Comparison of ENCODE assay signal across 8 mouse cellular contexts in the genomic region with DNA sequence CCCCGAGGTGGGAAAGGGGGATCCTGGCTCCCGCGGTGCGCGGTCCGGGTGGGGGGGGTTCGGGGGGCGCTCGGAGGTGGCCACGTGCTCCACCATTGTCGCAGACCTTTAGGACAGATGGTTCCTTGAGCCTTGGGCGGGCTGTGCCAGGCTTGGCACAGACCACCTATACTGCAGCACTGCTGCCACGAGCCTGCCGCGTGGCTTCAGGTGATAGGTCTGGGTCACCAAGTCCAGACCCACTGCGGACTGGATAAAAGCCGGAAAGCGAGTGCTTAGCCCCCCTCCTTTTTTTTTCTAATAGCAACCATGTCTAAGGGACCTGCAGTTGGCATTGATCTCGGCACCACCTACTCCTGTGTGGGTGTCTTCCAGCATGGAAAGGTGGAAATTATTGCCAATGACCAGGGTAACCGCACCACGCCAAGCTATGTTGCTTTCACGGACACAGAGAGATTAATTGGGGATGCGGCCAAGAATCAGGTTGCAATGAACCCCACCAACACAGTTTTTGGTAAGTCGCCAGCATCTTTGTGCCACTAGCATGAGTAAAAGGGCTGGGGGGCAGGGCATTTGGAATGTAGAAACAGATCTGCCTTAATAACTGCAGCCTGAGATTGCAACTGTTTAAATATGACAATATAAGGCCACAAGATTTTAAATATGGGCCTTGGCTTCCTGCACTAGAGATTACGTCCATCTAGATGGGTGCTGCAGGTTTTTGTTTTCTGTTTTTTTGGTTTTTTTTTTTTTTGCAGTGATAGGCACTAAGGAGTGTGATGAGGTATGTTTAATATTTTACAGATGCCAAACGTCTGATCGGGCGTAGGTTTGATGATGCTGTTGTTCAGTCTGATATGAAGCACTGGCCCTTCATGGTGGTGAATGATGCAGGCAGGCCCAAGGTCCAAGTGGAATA. TPM values are rescaled to one million over a fixed set of nuclear protein-coding genes. Genes with fewer than 3 reads are reported as not detected.
A peak's percentile ranks its signal among the peaks of the same experiment; 100 is the strongest.
DNase-seq lines count a peak whose midpoint lies in the region; ATAC-seq lines count a peak whose summit lies in the region.
"Not testable (repeated sequence)": the region's sequence is repeated elsewhere in the genome, so short reads cannot be mapped to it uniquely, and the experiment has no call there.

No protein-coding gene starts in this region.

- H3K9ac ChIP-seq in heart, embryonic 14.5 days (ENCODE audit: low read length): peak overlapping the region; percentile 99
- H3K9ac ChIP-seq in limb, embryonic 15.5 days: peak overlapping the region; percentile 86
- H3K9ac ChIP-seq in stomach, embryonic 14.5 days (replicated peaks; ENCODE audit: low read depth, low read length): peak overlapping the region; percentile 99

- under 1% methylated on average over 28 of the region's 28 CpGs for WGBS in heart, embryonic 14.5 days
- under 1% methylated on average over 28 of the region's 28 CpGs for WGBS in limb, embryonic 15.5 days
- 1% methylated on average over 28 of the region's 28 CpGs for WGBS in midbrain, embryonic 10.5 days
- under 1% methylated on average over 28 of the region's 28 CpGs for WGBS in stomach, embryonic 14.5 days

- H3K27me3 ChIP-seq in erythroblast, embryonic 14.5 days (ENCODE audit: control insufficient read depth); heart, embryonic 14.5 days (ENCODE audit: control insufficient read depth, insufficient read depth, low read length); limb, embryonic 15.5 days; midbrain, embryonic 10.5 days (ENCODE audit: low read depth, poor library complexity, severe bottlenecking); stomach, embryonic 14.5 days (ENCODE audit: control insufficient read depth, insufficient read depth, low read length): not testable (repeated sequence)

- H3K27ac ChIP-seq in heart, embryonic 14.5 days (replicated peaks in 1 of 2; ENCODE audit: control insufficient read depth in 1 of 2, insufficient read depth in 1 of 2, low read depth in 2 of 2, low read length in 2 of 2): peak overlapping the region; percentile 83 to 91
- peak overlapping the region; percentile 91 for H3K27ac ChIP-seq in limb, embryonic 15.5 days
- H3K27ac ChIP-seq in midbrain, embryonic 10.5 days (replicated peaks): peak overlapping the region; percentile 100
- H3K27ac ChIP-seq in stomach, embryonic 14.5 days (ENCODE audit: low read length): peak overlapping the region; percentile 92

- peak; percentile 61 for DNase-seq in MN1 (ENCODE audit: low spot score)
- DNase-seq in cerebellum, adult 18-20 months: peak; percentile 67 to 73
- peak; percentile 65 for DNase-seq in kidney, adult 9 months
- DNase-seq in midbrain, embryonic 10.5 days (ENCODE audit: low spot score): not testable (repeated sequence)

- peaks cover 29% of the 10 kb centered on the region for H3K4me1 ChIP-seq in erythroblast, embryonic 14.5 days (ENCODE audit: control insufficient read depth)
- peaks cover 12 to 33% of the 10 kb centered on the region in 2 experiments for H3K4me1 ChIP-seq in heart, embryonic 14.5 days (ENCODE audit: control insufficient read depth in 2 of 2, insufficient read depth in 2 of 2, low read length in 2 of 2)
- H3K4me1 ChIP-seq in limb, embryonic 15.5 days: peaks cover 44% of the 10 kb centered on the region
- H3K4me1 ChIP-seq in midbrain, embryonic 10.5 days: peaks cover 61% of the 10 kb centered on the region
- H3K4me1 ChIP-seq in stomach, embryonic 14.5 days (ENCODE audit: control insufficient read depth, insufficient read depth, low read length): peaks cover 18% of the 10 kb centered on the region; the same call in 1 of the 2 replicates

- peaks cover 46% of the 10 kb centered on the region for H3K36me3 ChIP-seq in erythroblast, embryonic 14.5 days (ENCODE audit: control insufficient read depth)
- H3K36me3 ChIP-seq in heart, embryonic 14.5 days (ENCODE audit: control insufficient read depth, insufficient read depth, low read length): peaks cover 48% of the 10 kb centered on the region
- peaks cover 34% of the 10 kb centered on the region for H3K36me3 ChIP-seq in limb, embryonic 15.5 days
- peaks cover 51% of the 10 kb centered on the region for H3K36me3 ChIP-seq in midbrain, embryonic 10.5 days
- H3K36me3 ChIP-seq in stomach, embryonic 14.5 days (ENCODE audit: control insufficient read depth, insufficient read depth, low read length): peaks cover 36% of the 10 kb centered on the region

- peak overlapping the region; percentile 79 for H3K4me2 ChIP-seq in heart, embryonic 14.5 days (ENCODE audit: low read length)
- peak overlapping the region; percentile 55 for H3K4me2 ChIP-seq in limb, embryonic 15.5 days
- peak overlapping the region; percentile 60 for H3K4me2 ChIP-seq in stomach, embryonic 14.5 days (replicated peaks; ENCODE audit: low read depth, low read length)

- ATAC-seq in heart, embryonic 14.5 days (ENCODE audit: insufficient number of reproducible peaks, insufficient read depth, low FRiP score, low read depth); limb, embryonic 15.5 days (ENCODE audit: insufficient number of reproducible peaks, low FRiP score, low TSS enrichment, low read depth); stomach, embryonic 14.5 days (ENCODE audit: insufficient number of reproducible peaks, insufficient read depth, low FRiP score, low read depth): not testable (repeated sequence)

- H3K9me3 ChIP-seq in erythroblast, embryonic 14.5 days (ENCODE audit: control insufficient read depth, low read length); heart, embryonic 14.5 days (ENCODE audit: control insufficient read depth, low read length); limb, embryonic 15.5 days; midbrain, embryonic 10.5 days (replicated peaks); stomach, embryonic 14.5 days (ENCODE audit: control insufficient read depth, low read depth, low read length): not testable (repeated sequence)

- peak overlapping the region; percentile 90 for H3K4me3 ChIP-seq in erythroblast, embryonic 14.5 days (replicated peaks)
- peak overlapping the region; percentile 88 to 97 for H3K4me3 ChIP-seq in heart, embryonic 14.5 days (ENCODE audit: control insufficient read depth in 1 of 2, insufficient read depth in 1 of 2, low read depth in 1 of 2, low read length in 2 of 2)
- peak overlapping the region; percentile 87 for H3K4me3 ChIP-seq in limb, embryonic 15.5 days
- peak overlapping the region; percentile 94 for H3K4me3 ChIP-seq in midbrain, embryonic 10.5 days
- peak overlapping the region; percentile 95 for H3K4me3 ChIP-seq in stomach, embryonic 14.5 days (ENCODE audit: low read depth, low read length)

RNA-seq across cellular contexts. Expression of a gene that starts 1.1 kb away (rescaled TPM):
- 64.3 and 66.6 TPM in 2 replicates for polyA plus RNA-seq in erythroblast, embryonic 14.5 days (2012)
- 1,682 and 1,761 TPM in 2 replicates for polyA plus RNA-seq in heart, embryonic 14.5 days (2014; fragmentation: Nextera tagmentation; extraction: Ambion mirVana)
- polyA plus RNA-seq in limb, embryonic 15.5 days (2015; fragmentation: Nextera tagmentation; extraction: Ambion mirVana): 2,195 and 2,248 TPM in 2 replicates
- 3,165 and 3,904 TPM in 2 replicates for polyA plus RNA-seq in midbrain, embryonic 10.5 days (2016; fragmentation: Nextera tagmentation; extraction: Ambion mirVana)
- 2,119 and 2,394 TPM in 2 replicates for polyA plus RNA-seq in stomach, embryonic 14.5 days (2014; fragmentation: Nextera tagmentation; extraction: Ambion mirVana)

Comparison
In these comparisons a context has a peak if more than half of its experiments do, and no peak if none do; other contexts are left out.
1. RNA of a gene that starts 1.1 kb away (polyA plus RNA-seq): 3,165 to 3,904 TPM in midbrain, embryonic 10.5 days, 2,195 to 2,248 TPM in limb, embryonic 15.5 days, 2,119 to 2,394 TPM in stomach, embryonic 14.5 days and 1,682 to 1,761 TPM in heart, embryonic 14.5 days; 64.3 to 66.6 TPM in erythroblast, embryonic 14.5 days; every median in the first group is over 10 times any median in the second.
2. Peak in every context shown above with its lines, with median percentiles within 50 percentile points of each other: H3K4me3 ChIP-seq, H3K27ac ChIP-seq, H3K4me2 ChIP-seq and H3K9ac ChIP-seq.